ENCODE assay signal across 27 mouse cellular contexts in the genomic region with DNA sequence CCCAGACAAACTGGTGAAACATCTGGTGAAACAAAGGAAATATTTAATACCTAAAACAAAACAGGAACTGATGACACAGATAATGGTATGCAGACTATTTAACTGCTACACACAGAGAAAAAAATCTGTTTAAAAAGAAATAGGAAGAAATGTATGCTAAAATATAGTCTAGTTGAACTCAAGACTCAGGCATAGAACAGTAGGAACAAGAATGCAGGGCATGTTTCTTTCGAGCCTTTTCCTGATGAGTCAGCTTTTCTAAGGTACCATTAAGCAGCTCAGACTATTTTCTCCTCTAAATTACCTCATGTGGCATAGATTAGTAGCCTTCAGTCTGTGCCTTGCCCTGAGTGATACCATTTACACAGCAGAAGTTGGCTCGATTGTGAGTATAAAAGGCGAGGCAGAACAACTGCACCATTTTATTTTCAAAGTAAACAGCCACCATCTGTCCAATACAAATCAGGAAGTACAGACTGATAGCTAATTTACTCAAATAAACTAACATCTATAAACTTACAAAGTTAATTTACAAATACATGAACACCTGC.
DNase-seq lines count a peak whose midpoint lies in the region; ATAC-seq and TF ChIP-seq lines count a peak whose summit lies in the region.
"Had no signal": no experiment of that assay in that cellular context is flagged by ENCODE, and none has a peak within 500 bp of the region (broad histone marks: within the 10 kb centered on the region; RNA-seq: fewer than 3 reads in every experiment).

No protein-coding gene starts in this region.

- ATAC-seq in forebrain, embryonic 12.5 days (ENCODE audit: low FRiP score), result 0 out of 2 replicates have a peak, but pooled peaks have one; percentile 36
- no peak for ATAC-seq in forebrain, embryonic 15.5 days (replicated peaks)
- ATAC-seq: hindbrain, postnatal 0 days; liver, postnatal 0 days; lung, postnatal 0 days had no signal

- H3K36me3 ChIP-seq in forebrain, embryonic 12.5 days (replicated peaks), result no peaks in the 10 kb centered on the region
- no peaks in the 10 kb centered on the region for H3K36me3 ChIP-seq in forebrain, embryonic 15.5 days
- H3K36me3 ChIP-seq: forebrain, embryonic 10.5 days; limb, embryonic 12.5 days; midbrain, embryonic 12.5 days had no signal

- no peak overlapping the region for H3K4me2 ChIP-seq in forebrain, embryonic 12.5 days
- no peak overlapping the region for H3K4me2 ChIP-seq in forebrain, embryonic 15.5 days (replicated peaks)
- H3K4me2 ChIP-seq: heart, embryonic 11.5 days; limb, embryonic 12.5 days; liver, embryonic 11.5 days; midbrain, embryonic 12.5 days had no signal

- H3K4me1 ChIP-seq in forebrain, embryonic 12.5 days, result no peaks in the 10 kb centered on the region
- no peaks in the 10 kb centered on the region for H3K4me1 ChIP-seq in forebrain, embryonic 15.5 days
- H3K4me1 ChIP-seq in embryonic fibroblast, embryonic 13.5 days (ENCODE audit: control insufficient read depth, insufficient read depth, low read length), result peaks cover 2% of the 10 kb centered on the region; the same call in 1 of the 2 replicates
- H3K4me1 ChIP-seq: forebrain, embryonic 10.5 days; limb, embryonic 12.5 days; midbrain, embryonic 12.5 days had no signal

- peak; percentile 61 for DNase-seq in 3T3-L1 (ENCODE audit: low read depth, low spot score)
- peak; percentile 17 for DNase-seq in Muller cell, postnatal 12 days (ENCODE audit: inconsistent ontology term)
- no peak for DNase-seq in urinary bladder, adult 2 months (ENCODE audit: low spot score)
- DNase-seq in spleen, postnatal 36 days (ENCODE audit: low spot score in 2 of 2), result no peak
- no peak for DNase-seq in heart, postnatal 36 days
- DNase-seq: adrenal gland, postnatal 36 days; B cell, adult 2 months; cerebellum, adult 11-12 months; cerebellum, postnatal 10 days; gastrocnemius, postnatal 10 days; heart, adult 11 months; heart, postnatal 10 days; kidney, adult 18-20 months; liver, postnatal 0 days; retina, postnatal 1 day; thymus, adult 18-20 months; thymus, postnatal 36 days had no signal

- no peaks in the 10 kb centered on the region for H3K9me3 ChIP-seq in forebrain, embryonic 12.5 days
- no peaks in the 10 kb centered on the region for H3K9me3 ChIP-seq in forebrain, embryonic 15.5 days
- H3K9me3 ChIP-seq: forebrain, embryonic 10.5 days; limb, embryonic 12.5 days; midbrain, embryonic 12.5 days had no signal

- no peak overlapping the region for H3K4me3 ChIP-seq in forebrain, embryonic 12.5 days (replicated peaks)
- no peak overlapping the region for H3K4me3 ChIP-seq in forebrain, embryonic 15.5 days
- no peak overlapping the region for H3K4me3 ChIP-seq in embryonic fibroblast, embryonic 13.5 days (ENCODE audit: insufficient read depth, low read length)
- H3K4me3 ChIP-seq: forebrain, embryonic 10.5 days; limb, embryonic 12.5 days; midbrain, embryonic 12.5 days had no signal

- H3K9ac ChIP-seq in forebrain, embryonic 12.5 days, result no peak overlapping the region
- no peak overlapping the region for H3K9ac ChIP-seq in forebrain, embryonic 15.5 days (replicated peaks)
- H3K9ac ChIP-seq: limb, embryonic 12.5 days; liver, postnatal 0 days; midbrain, embryonic 12.5 days had no signal

- no peak for TF ChIP-seq CTCF in embryonic fibroblast, embryonic 13.5 days (IDR thresholded peaks at IDR 0.05; ENCODE audit: borderline replicate concordance, insufficient read depth, low read length)

- intact Hi-C loops in heart, postnatal 36 days (cut with DNase I), result loop anchor here (10.0 kb wide), 1 partner anchor 752 kb away; no protein-coding TSS in a partner anchor

- no peak overlapping the region for H3K27ac ChIP-seq in forebrain, embryonic 12.5 days
- H3K27ac ChIP-seq in forebrain, embryonic 15.5 days (replicated peaks), result no peak overlapping the region
- H3K27ac ChIP-seq in embryonic fibroblast, embryonic 13.5 days (ENCODE audit: insufficient read depth, low read length), result peak overlapping the region; percentile 44; the same call in 1 of the 2 replicates
- H3K27ac ChIP-seq: forebrain, embryonic 10.5 days; hindbrain, postnatal 0 days; limb, embryonic 12.5 days; midbrain, embryonic 12.5 days had no signal

- H3K27me3 ChIP-seq in forebrain, embryonic 12.5 days, result no peaks in the 10 kb centered on the region
- no peaks in the 10 kb centered on the region for H3K27me3 ChIP-seq in forebrain, embryonic 15.5 days
- H3K27me3 ChIP-seq: limb, embryonic 12.5 days; midbrain, embryonic 12.5 days had no signal

- no peak for TF ChIP-seq POLR2A in embryonic fibroblast, embryonic 13.5 days (IDR thresholded peaks at IDR 0.05; ENCODE audit: low read depth, low read length)

- 70% methylated on average over 3 of the region's 3 CpGs for WGBS in forebrain, embryonic 12.5 days
- WGBS in forebrain, embryonic 15.5 days, result 50% methylated on average over 3 of the region's 3 CpGs

Comparison
In these comparisons a context has a peak if more than half of its experiments do, and no peak if none do; other contexts are left out.
1. DNase-seq: peak in 3T3-L1 (single experiment) and Muller cell, postnatal 12 days (single experiment); none in urinary bladder, adult 2 months (single experiment), spleen, postnatal 36 days (0 of 2) and heart, postnatal 36 days (0 of 2).